Mouse (Mus musculus) limb, embryonic 11.5 days (tissue): ENCODE data around the gene Kcnc1. TPM values are rescaled to one million over a fixed set of nuclear protein-coding genes. Genes with fewer than 3 reads are reported as not detected.
A peak's percentile ranks its signal among the peaks of the same experiment; 100 is the strongest.

Experiments used
- ATAC-seq: fragments of 200-750 bp; cut with Nextera tagmentation; 2 replicates; pipeline ENCODE4 v1.8.0; 2017; ENCODE audit warnings: low read depth; ENCODE audit not compliant: insufficient number of reproducible peaks, low FRiP score, low TSS enrichment
- DNase-seq: peaks from one replicate; pipeline ENCODE4 v3.0.0-alpha.2; 2015; ENCODE audit warnings: low spot score
- H3K27ac ChIP-seq: fragments of 300-500 bp; sonication (generic); replicated peaks from 2 replicates; pipeline ENCODE4 v1.5.1; 2014; ENCODE audit warnings: low read depth, mild to moderate bottlenecking, low read length
- H3K27me3 ChIP-seq: fragments of 300-500 bp; sonication (generic); 2 replicates; pipeline ENCODE4 v1.6.1; 2014; ENCODE audit warnings: mild to moderate bottlenecking, low read length, mixed read lengths; ENCODE audit not compliant: control insufficient read depth, insufficient read depth
- H3K36me3 ChIP-seq: fragments of 300-500 bp; sonication (generic); 2 replicates; pipeline ENCODE4 v1.6.1; 2014; ENCODE audit warnings: mild to moderate bottlenecking, low read length, moderate library complexity, mixed read lengths; ENCODE audit not compliant: control insufficient read depth, insufficient read depth
- H3K4me1 ChIP-seq: fragments of 300-500 bp; sonication (generic); 2 replicates; pipeline ENCODE4 v1.6.1; 2014; ENCODE audit warnings: low read length, mixed read lengths; ENCODE audit not compliant: control insufficient read depth, insufficient read depth
- H3K4me2 ChIP-seq: fragments of 300-500 bp; sonication (generic); 2 replicates; pipeline ENCODE4 v1.6.1; 2014; ENCODE audit warnings: low read depth, mild to moderate bottlenecking, moderate library complexity; ENCODE audit not compliant: severe bottlenecking
- H3K4me3 ChIP-seq: fragments of 300-500 bp; sonication (generic); 2 replicates; pipeline ENCODE4 v1.5.1; 2014; ENCODE audit warnings: low read depth, low read length
- H3K9ac ChIP-seq: fragments of 300-500 bp; sonication (generic); 2 replicates; pipeline ENCODE4 v1.6.1; 2014; ENCODE audit warnings: mild to moderate bottlenecking, low read length
- H3K9me3 ChIP-seq: fragments of 300-500 bp; sonication (generic); 2 replicates; pipeline ENCODE4 v1.6.1; 2016; ENCODE audit warnings: low read length; ENCODE audit not compliant: control insufficient read depth
- WGBS: fragments of 180-500 bp; shearing (Covaris S2); extraction: QIAGEN DNeasy Blood & Tissue Kit; methylation state at CpG from one replicate; pipeline ENCODE4 v1.1.7; 2014; 5-methylcytosine and 5-hydroxymethylcytosine counted together
- polyA plus RNA-seq: library from polyadenylated mRNA; unstranded; fragments of >200 nt; fragmentation: Nextera tagmentation; extraction: Ambion mirVana; gene quantifications from 2 replicates; pipeline ENCODE4 v1.2.1, GENCODE M21; 2014

Kcnc1 gene
- polyA plus RNA-seq, 1 experiment from 2014 or later: 0.05 TPM

DNA sequence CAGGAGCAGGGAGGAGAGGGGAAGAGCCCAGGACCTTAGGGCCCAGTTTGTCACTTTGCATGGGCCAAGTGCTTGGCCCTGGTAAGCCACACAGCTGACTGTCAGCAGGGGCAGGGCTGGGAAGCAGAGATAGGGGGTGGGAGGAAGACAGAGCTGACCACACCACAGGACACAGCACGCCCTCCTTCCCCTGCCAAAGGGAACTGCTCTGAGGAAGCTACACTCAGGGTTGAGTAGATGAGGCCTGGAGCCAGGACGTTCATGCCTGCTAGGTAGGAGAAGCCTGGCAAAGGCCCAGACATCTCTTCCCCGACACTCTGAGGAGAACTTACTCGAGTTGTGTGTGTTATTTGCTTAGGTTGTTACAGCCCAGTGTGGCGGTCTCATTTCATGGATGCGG is 49.6 kb downstream of the Kcnc1 start:
- Histone ChIP-seq H3K9ac (no peak overlapping the region), H3K27me3 (no peaks in the 10 kb centered on the region), H3K27ac (no peak overlapping the region), H3K4me1 (no peaks in the 10 kb centered on the region), H3K4me3 (no peak overlapping the region), H3K4me2 (no peak overlapping the region), H3K36me3 (no peaks in the 10 kb centered on the region), H3K9me3 (no peaks in the 10 kb centered on the region)
- DNase-seq (no peak), ATAC-seq (no peak)
- 82% methylated on average over 6 of the region's 6 CpGs for WGBS

- Histone ChIP-seq H3K4me3 (no peak overlapping the region), H3K9ac (no peak overlapping the region), H3K27me3 (no peaks in the 10 kb centered on the region), H3K4me1 (no peaks in the 10 kb centered on the region), H3K27ac (no peak overlapping the region), H3K36me3 (no peaks in the 10 kb centered on the region), H3K4me2 (no peak overlapping the region), H3K9me3 (no peaks in the 10 kb centered on the region)
- WGBS: 68% methylated on average over 9 of the region's 9 CpGs
- DNase-seq: no peak
- ATAC-seq: no peak
These were observed 51.3 kb downstream of the Kcnc1 start for GRCm38 (mm10) chr7:46447473-46448165.

- H3K4me3 ChIP-seq: no peak overlapping the region
- DNase-seq (no peak), ATAC-seq (no peak)
- H3K9ac ChIP-seq: no peak overlapping the region
- no peak overlapping the region for H3K4me2 ChIP-seq
- no peaks in the 10 kb centered on the region for H3K4me1 ChIP-seq
- H3K27ac ChIP-seq: no peak overlapping the region
- WGBS: 53% methylated on average over 6 of the region's 6 CpGs
- no peaks in the 10 kb centered on the region for H3K36me3 ChIP-seq
- no peaks in the 10 kb centered on the region for H3K9me3 ChIP-seq
- H3K27me3 ChIP-seq: no peaks in the 10 kb centered on the region
These were observed 52.8 kb downstream of the Kcnc1 start for GRCm38 (mm10) chr7:46448922-46449645.

DNA sequence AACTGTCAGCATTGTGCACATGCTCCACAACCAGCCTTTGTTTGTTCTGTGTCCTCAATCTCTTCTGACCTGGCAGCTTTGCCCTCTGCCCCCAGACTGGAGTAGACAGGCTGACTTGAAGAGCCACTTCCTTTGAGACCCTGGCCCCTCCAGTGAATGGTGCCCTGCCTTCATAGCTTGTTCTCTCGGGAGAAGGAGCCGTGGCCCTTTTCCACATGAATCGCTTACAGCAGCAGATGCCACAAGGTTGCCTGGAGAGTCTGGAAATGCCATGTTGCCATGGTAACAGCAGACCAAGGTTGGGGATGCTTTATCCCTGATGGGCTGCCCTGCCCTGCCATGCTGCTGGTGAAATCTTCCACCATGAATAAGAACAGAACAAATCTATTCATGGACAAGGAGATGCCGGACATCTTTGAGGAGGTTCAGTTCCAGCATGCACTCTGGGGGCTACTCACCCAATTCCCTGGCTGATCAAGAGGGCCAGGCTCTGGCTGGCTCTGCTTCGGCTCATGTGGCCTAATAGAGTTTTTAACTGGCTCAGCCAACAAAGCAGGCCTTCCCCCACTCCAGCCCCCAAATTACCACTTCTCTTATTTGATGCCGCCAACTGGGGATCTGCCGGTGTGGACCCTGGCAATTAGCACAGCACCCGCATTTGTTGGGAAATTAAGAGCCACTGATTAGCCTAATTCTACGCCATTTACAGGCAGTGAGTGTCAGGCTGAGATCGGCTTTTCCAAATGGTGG is 57.8 kb downstream of the Kcnc1 start:
- H3K9ac ChIP-seq: no peak overlapping the region
- no peaks in the 10 kb centered on the region for H3K27me3 ChIP-seq
- DNase-seq (peak; percentile 29), ATAC-seq (no peak)
- H3K4me2 ChIP-seq: no peak overlapping the region
- no peak overlapping the region for H3K27ac ChIP-seq
- no peaks in the 10 kb centered on the region for H3K9me3 ChIP-seq
- no peaks in the 10 kb centered on the region for H3K4me1 ChIP-seq
- H3K36me3 ChIP-seq: no peaks in the 10 kb centered on the region
- 29% methylated on average over 10 of the region's 10 CpGs for WGBS
- H3K4me3 ChIP-seq: no peak overlapping the region

DNA sequence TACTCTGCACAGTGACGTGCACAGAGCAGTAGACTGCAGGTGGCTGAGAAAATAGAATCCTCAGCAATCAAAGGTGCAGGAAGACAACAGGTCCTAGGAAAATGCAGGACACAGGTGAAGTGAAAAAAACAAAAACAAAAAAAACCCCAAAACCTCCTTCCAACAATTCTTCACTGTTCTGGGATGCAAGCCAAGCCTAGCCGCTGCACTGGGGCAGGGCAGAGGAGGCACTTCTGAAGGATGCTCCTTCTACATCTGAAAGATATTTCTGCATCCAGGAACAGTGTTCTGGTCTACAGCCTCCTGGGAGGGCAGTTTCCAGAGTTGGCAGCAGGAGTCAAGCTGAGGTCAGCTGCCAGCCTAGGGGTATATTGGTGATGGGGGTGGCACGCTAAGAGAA is 61.6 kb downstream of the Kcnc1 start:
- Histone ChIP-seq H3K27ac (no peak overlapping the region), H3K4me3 (no peak overlapping the region), H3K4me1 (no peaks in the 10 kb centered on the region), H3K27me3 (no peaks in the 10 kb centered on the region), H3K9ac (no peak overlapping the region), H3K36me3 (no peaks in the 10 kb centered on the region), H3K4me2 (no peak overlapping the region), H3K9me3 (no peaks in the 10 kb centered on the region)
- no peak for ATAC-seq
- no peak for DNase-seq
- 83% methylated on average over 3 of the region's 3 CpGs for WGBS

GRCm38 (mm10) chr7:46459200-46459599 is 62.9 kb downstream of the Kcnc1 start:
- Histone ChIP-seq H3K9me3 (no peaks in the 10 kb centered on the region), H3K9ac (no peak overlapping the region), H3K4me1 (no peaks in the 10 kb centered on the region), H3K36me3 (no peaks in the 10 kb centered on the region), H3K4me3 (no peak overlapping the region), H3K27ac (no peak overlapping the region), H3K4me2 (no peak overlapping the region), H3K27me3 (no peaks in the 10 kb centered on the region)
- ATAC-seq (no peak), DNase-seq (no peak)
- 86% methylated on average over 2 of the region's 2 CpGs for WGBS

DNA sequence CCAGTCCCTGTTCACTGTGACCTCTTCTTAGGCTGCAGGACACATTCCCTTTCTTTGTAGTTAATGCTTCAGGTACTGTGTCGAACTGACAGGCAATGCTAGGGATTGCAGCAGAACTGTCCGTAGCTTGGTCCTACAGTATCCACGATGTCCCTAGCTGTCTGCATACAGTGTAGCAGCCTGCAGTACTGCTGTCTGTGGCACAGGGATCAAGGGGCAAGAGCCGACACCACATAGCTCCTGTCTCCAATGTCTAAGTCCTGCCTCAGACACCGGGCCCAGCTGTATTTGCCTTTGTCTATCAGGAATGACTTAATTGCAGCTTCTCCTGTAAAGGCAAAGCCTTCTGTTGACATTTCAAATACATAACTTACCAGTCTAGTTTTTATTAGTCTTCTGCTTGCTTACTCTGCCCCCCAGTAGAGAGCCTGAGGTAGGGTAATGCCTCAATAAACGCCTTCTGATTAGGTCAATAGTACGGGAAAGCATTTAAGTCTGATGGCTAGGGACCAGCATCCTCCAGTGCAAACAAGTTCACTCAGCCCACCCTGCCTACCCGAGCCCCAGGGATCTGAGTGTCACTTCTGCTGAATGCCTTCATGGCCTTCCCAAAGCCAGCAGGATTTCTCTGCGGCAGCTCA is 63.4 kb downstream of the Kcnc1 start:
- WGBS: 82% methylated on average over 9 of the region's 9 CpGs
- Histone ChIP-seq H3K36me3 (no peaks in the 10 kb centered on the region), H3K4me1 (no peaks in the 10 kb centered on the region), H3K4me3 (no peak overlapping the region), H3K27me3 (no peaks in the 10 kb centered on the region), H3K4me2 (no peak overlapping the region), H3K9ac (no peak overlapping the region), H3K27ac (no peak overlapping the region), H3K9me3 (no peaks in the 10 kb centered on the region)
- ATAC-seq (no peak), DNase-seq (no peak)

GRCm38 (mm10) chr7:46462287-46462686 is 66.0 kb downstream of the Kcnc1 start:
- Histone ChIP-seq H3K27ac (no peak overlapping the region), H3K9me3 (no peaks in the 10 kb centered on the region), H3K36me3 (no peaks in the 10 kb centered on the region), H3K4me3 (no peak overlapping the region), H3K27me3 (no peaks in the 10 kb centered on the region), H3K4me2 (no peak overlapping the region), H3K4me1 (no peaks in the 10 kb centered on the region), H3K9ac (no peak overlapping the region)
- WGBS: 72% methylated on average over 8 of the region's 8 CpGs
- ATAC-seq (no peak), DNase-seq (no peak)
